Mouse (Mus musculus) thymus, postnatal 10 days (tissue): ENCODE results near the gene Dhrs7b.
"Not testable (repeated sequence)": the region's sequence is repeated elsewhere in the genome, so short reads cannot be mapped to it uniquely, and the experiment has no call there.

Experiments used
- DNase-seq, 2 experiments: peaks; one replicate each; pipeline ENCODE4 v3.0.0; 2021; ENCODE audit warnings: low spot score in 2 of 2

Gene Dhrs7b

DNA sequence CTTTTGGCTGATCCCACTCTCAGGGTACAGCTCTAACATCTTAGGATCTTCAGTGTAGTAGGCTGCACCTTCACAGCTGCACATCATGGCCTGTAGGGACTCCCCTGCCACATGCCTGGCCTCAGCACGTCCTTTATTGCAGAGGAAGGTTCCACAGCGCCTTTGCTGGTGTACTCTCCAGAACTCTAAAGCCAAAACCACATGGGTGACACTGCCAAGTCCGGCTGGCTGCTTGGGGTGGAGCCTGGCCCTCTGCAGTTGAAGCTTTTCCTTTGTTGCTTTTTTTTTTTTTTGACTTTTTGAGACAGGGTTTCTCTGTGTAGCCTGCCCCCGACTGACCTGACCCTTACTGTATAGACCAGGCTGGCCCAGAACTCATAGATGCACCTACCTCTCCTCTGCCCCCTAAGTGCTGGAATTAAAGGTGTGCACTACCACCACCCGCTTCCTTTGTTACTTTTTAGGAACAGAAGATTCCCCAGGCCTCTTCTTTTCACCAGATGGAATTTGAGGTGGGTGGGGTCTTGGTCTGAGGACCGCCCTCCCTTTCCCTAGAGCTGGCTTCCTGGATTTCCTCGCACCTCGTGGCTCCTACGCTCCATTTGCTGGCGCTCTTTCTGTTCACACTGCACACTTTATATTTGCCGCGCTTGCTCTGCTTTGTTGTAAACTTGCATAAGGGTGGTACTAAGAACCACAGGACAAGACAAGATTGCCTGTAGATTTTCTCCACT is 11.2 kb downstream of the Dhrs7b start:
- no peak for DNase-seq

DNA sequence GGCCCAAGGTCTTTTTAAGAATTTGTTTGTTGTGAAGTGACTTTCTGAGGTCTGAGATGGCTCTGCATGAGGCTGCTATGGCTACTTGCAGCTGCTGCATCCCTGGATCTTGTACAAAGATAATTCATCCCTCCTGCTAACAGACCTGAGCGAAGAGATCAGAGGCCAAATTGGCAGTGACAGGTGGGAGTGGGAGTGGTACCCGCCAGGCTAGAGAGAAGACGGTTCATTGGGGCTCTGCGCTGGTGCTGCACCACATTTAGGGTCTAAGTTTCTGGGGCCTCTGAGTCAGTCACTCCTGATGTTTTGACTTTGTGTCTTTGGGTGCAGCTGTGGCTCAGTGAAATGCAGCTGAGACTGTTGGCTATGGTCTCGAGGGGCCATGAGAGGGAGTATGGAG is 13.0 kb downstream of the Dhrs7b start:
- no peak for DNase-seq

DNA sequence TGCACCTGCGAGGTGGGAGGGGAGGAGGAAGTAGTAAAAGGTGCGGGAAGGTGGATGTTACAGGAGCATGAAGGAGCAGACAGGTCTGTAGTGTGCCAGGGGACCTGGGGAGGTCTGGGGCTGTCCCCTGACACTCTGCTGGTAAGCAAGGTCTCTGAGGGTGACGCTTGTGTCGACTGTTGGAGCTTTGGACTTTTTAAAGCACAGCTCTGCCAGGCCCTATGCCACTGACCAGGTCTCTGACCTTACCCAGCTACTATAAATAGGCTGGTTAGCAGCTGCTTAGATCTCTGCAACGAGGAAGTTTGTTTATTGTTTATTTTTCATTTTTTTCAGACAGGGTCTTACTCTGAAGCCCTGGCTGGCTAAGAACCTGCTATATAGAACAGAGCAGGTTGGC is 15.0 kb downstream of the Dhrs7b start:
- no peak for DNase-seq

DNA sequence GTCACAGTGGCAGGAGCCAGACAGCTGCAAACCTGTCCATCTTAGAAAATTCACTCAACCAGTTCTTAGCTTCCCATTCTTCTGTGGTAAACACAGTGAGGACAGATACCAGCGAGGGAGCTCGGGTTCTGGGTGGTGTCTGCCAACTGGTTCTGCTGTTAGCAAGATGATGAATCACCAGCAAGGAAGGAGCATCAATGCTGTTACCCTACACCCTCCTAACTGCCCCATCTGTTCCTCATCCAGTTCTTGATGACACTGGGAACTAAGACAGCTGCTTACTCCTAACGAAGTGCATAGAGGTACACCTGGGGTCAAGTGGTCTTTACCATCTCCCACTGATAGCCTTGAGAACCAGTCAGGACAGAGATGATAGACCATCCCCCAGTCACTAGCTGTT is 26.2 kb downstream of the Dhrs7b start:
- no peak for DNase-seq

- DNase-seq: no peak
Measured at GRCm38 (mm10) chr11:60861993-60862392, 31.6 kb downstream of the Dhrs7b start.

DNA sequence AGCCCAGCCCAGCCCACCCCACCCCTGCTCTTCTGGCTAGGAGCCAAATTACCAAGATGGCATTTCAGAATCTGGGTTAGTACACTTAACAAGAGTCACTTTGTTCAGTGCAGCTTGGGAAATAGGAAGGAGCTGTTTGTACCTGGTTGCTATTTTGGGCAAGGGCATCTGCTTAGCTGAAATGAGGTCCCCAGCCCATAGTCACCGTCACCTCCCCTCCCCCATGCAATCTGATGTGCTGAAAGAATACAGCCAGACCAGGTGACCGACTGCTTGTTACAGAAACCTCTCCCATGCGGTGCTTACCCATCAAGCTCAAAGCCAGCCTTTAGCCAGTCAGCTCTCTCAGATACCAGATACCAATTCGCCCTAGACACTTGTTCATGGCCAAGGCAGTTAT is 32.8 kb downstream of the Dhrs7b start:
- no peak for DNase-seq

- DNase-seq: no peak
Measured at GRCm38 (mm10) chr11:60864166-60864565, 33.7 kb downstream of the Dhrs7b start.

DNA sequence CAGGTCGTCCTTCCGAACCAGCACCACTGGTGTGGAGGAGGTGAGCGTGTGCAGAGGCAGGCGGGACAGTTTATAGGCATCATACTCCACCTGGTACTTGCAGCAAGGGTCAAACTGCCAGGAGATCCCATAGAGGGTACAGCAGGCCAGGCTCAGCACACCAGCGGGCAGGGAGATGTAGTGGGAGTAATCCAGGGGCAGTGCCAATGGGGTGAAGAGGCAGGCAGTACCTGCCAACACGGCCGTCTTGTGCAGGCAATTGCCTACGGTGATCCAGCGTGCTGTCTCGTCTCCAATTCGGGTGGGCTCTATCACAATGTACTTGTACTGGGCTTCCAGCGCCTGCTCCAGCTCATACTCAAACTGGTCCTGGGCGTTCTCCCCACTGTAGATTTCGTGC is 34.5 kb downstream of the Dhrs7b start:
- DNase-seq: no peak

- no peak for DNase-seq
Measured at GRCm38 (mm10) chr11:60866021-60866420, 35.6 kb downstream of the Dhrs7b start.

DNA sequence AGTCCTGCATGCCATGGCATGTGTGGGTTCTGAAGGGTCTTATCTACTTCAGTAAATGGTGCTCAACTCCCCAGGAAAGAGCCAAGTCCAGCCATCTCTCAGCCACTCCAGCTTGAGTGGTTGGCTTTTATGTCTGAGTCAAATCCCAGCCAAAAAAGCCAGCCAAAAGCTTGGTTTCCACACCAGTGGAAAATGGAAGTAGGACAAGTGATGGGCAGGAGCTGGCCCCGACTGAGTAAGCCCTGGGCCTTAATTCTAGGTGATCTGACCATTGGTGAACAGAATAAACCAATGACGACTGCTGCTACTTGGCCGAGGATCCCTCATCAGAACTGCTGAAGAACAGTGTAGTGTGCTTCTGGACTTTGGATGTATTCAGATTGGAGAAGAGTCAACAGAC is 37.0 kb downstream of the Dhrs7b start:
- DNase-seq: no peak

GRCm38 (mm10) chr11:60867904-60868303 is 37.5 kb downstream of the Dhrs7b start:
- no peak for DNase-seq

- DNase-seq: not testable (repeated sequence)
Measured at GRCm38 (mm10) chr11:60869471-60869870, 39.0 kb downstream of the Dhrs7b start.

DNA sequence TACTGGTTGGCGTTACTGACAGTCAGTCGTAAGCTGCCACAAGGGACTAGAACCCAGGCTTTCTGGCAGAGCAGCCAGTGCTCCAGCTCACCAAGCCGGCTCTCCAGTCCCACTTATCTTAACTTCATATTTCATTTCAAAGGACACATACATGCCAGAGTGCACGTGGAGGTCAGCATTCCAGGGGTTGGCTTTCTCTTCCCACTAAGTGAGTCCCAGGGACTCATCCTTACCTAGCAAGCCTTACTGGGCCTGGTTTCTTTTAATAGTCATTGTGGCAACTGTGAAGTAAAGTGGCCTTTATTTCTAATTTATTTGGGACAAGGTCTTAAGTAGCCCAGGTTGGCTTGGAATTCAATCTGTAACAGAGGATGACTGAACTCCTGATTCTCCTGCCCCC is 41.0 kb downstream of the Dhrs7b start:
- no peak for DNase-seq

DNA sequence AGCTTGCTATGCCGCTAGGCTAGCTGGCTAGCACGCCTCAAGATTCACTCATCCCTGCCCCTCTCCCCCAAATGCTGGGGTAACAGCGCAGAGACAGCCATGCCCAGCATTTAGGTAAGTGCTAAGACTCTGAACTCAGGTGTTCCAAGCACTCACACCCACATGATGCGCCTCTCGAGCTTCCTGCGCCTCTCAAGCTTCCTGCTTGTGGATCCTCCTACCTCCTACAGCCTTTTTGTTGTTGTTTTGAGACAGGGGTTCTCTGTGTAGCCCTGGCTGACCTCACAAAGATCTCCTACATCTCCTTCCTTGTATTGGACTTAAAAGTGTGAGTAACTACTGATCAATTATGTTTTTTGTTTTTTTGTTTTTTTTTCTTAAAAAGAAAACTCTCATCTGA is 42.7 kb downstream of the Dhrs7b start:
- no peak for DNase-seq

- peak; percentile 33 to 37 for DNase-seq
Measured at GRCm38 (mm10) chr11:60878056-60878612, 47.7 kb downstream of the Dhrs7b start.

GRCm38 (mm10) chr11:60878675-60879294 is 48.4 kb downstream of the Dhrs7b start, which contains the start of gene Tmem11:
Gene Tmem11, minus strand, starts transcription at chr11:60879272.
- peak; percentile 92 to 94 for DNase-seq

GRCm38 (mm10) chr11:60879423-60879822 is 49.0 kb downstream of the Dhrs7b start:
- DNase-seq: peak; percentile 31 to 41

GRCm38 (mm10) chr11:60880559-60880958 is 50.1 kb downstream of the Dhrs7b start:
- no peak for DNase-seq

DNA sequence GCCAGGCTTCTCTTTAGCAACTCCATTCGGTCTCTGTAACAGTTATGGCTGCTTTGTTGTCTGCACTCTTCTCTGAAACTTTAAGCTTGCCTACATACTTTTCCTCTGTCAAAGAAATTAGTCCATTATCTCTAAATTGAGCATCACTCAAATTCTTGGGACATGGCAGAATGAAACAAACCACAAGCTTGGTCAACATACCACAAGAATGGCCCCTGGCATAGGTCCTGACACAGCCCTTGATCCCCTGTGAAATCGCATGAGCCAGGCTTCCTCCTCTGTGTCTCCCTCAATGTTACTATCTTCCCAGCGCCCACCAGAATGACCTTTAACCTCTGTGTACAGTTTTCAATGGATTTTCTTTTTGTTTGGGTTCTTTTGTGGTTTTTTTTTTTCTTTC is 52.0 kb downstream of the Dhrs7b start:
- no peak for DNase-seq

DNA sequence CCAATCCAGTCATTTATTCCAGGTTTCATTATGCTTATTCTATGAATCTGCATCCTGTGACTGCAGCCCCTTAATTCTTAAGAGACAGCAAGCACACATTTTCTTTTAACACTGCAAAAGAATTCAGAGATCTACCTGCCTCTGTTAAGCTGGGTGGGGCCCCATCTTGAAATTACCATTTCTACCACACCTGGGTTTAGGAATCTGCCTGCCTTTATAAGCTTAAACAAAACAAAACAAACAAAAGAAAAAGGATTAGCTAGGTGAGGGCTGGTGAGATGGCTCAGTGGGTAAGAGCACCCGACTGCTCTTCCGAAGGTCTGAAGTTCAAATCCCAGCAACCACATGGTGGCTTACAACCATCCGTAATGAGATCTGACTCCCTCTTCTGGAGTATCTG is 56.6 kb downstream of the Dhrs7b start:
- DNase-seq: not testable (repeated sequence)

DNA sequence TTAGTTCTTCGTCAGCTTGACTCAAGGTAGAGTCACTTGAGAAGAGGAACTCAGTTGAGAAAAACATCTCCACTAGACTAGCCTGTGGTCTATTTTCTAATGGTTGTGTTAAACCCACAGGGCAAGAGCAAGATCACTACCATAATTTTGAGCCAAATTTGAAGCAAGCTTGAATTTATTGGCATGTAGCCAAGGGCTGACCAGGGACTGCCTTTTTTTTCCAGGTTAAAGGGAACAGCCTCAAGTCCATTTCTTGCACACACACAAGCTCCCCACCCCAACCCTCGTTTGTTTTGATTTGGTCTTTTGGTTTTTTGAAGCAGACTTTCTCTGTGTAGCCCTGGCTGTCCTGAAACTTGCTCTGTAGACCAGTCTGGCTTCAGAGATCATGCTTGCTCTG is 59.4 kb downstream of the Dhrs7b start:
- DNase-seq: no peak

DNA sequence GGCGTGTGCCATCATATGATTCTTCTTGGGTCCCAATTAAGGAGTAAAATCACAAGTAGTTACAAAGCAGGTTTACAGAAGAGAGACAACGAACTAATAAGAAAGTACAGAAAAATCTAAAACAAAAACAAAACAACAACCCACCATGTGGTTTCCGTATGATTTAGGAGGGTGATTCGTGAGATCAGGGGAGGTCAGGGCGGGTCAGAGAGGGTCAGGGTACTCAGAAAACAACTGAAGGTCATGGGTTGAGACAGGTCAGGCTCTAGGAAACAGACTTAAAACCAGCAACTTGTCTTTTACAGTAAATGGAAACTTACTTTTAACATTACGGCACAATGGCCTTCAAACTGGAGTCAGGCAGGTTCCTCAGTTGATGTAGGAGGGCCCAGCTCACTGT is 59.9 kb downstream of the Dhrs7b start:
- DNase-seq: no peak

- no peak for DNase-seq
Measured at GRCm38 (mm10) chr11:60890744-60891143, 60.3 kb downstream of the Dhrs7b start.
